ENCODE assay signal across 11 mouse cellular contexts in the genomic region with DNA sequence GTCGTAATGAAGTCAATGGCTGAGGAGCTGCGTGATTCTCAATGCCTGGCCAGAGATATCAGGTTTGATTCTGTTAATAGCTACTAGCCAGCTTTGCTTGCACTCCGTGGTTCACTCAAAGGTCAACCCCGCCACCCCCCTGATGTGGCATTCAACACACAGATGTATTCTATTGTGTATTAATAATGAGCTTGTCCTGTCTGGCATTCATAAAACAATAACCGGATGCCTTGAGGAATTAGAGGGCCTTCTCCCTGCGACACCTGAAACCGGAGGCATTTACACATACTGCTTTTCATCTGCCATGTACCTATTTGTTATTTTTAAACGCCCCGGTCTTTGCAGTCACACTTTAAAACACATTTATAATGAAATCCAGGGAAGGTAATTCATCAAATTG.
DNase-seq lines count a peak whose midpoint lies in the region; ATAC-seq and TF ChIP-seq lines count a peak whose summit lies in the region.
"Had no signal": no experiment of that assay in that cellular context is flagged by ENCODE, and none has a peak within 500 bp of the region (broad histone marks: within the 10 kb centered on the region; RNA-seq: fewer than 3 reads in every experiment).

No protein-coding gene starts in this region.

- H3K36me3 ChIP-seq in hindbrain, embryonic 12.5 days: no peaks in the 10 kb centered on the region
- H3K36me3 ChIP-seq in limb, embryonic 14.5 days (ENCODE audit: control insufficient read depth, insufficient read depth, low read length): no peaks in the 10 kb centered on the region
- H3K36me3 ChIP-seq in stomach, embryonic 14.5 days (ENCODE audit: control insufficient read depth, insufficient read depth, low read length): no peaks in the 10 kb centered on the region

- H3K9me3 ChIP-seq in hindbrain, embryonic 12.5 days (replicated peaks): no peaks in the 10 kb centered on the region
- no peaks in the 10 kb centered on the region for H3K9me3 ChIP-seq in limb, embryonic 14.5 days (ENCODE audit: control insufficient read depth, low read length)
- H3K9me3 ChIP-seq in stomach, embryonic 14.5 days (ENCODE audit: control insufficient read depth, low read depth, low read length): no peaks in the 10 kb centered on the region

- H3K4me1 ChIP-seq in hindbrain, embryonic 12.5 days: peaks cover 9% of the 10 kb centered on the region
- peaks cover 7% of the 10 kb centered on the region for H3K4me1 ChIP-seq in limb, embryonic 14.5 days (ENCODE audit: control insufficient read depth, insufficient read depth, low read length)
- no peaks in the 10 kb centered on the region for H3K4me1 ChIP-seq in stomach, embryonic 14.5 days (ENCODE audit: control insufficient read depth, insufficient read depth, low read length)

- WGBS in hindbrain, embryonic 12.5 days: 22% methylated on average over 9 of the region's 9 CpGs
- WGBS in limb, embryonic 14.5 days: 15% methylated on average over 9 of the region's 9 CpGs
- WGBS in stomach, embryonic 14.5 days: 16% methylated on average over 9 of the region's 9 CpGs

- H3K27ac ChIP-seq in hindbrain, embryonic 12.5 days: no peak overlapping the region
- no peak overlapping the region for H3K27ac ChIP-seq in limb, embryonic 14.5 days (replicated peaks; ENCODE audit: low read depth, low read length)
- no peak overlapping the region for H3K27ac ChIP-seq in stomach, embryonic 14.5 days (ENCODE audit: low read length)
- H3K27ac ChIP-seq: liver, embryonic 14.5 days had no signal

- H3K4me2 ChIP-seq in hindbrain, embryonic 12.5 days (replicated peaks): peak overlapping the region; percentile 17; the same call in 1 of the 2 replicates
- peak overlapping the region; percentile 18; the same call in 1 of the 2 replicates for H3K4me2 ChIP-seq in limb, embryonic 14.5 days (replicated peaks; ENCODE audit: low read depth, low read length, severe bottlenecking)
- no peak overlapping the region for H3K4me2 ChIP-seq in stomach, embryonic 14.5 days (replicated peaks; ENCODE audit: low read depth, low read length)

- peak; percentile 46; the same call in 1 of the 2 replicates for ATAC-seq in hindbrain, embryonic 12.5 days (ENCODE audit: low FRiP score)
- ATAC-seq in limb, embryonic 14.5 days (ENCODE audit: low FRiP score, low read depth): no peak
- peak; percentile 14; the same call in 1 of the 2 replicates for ATAC-seq in stomach, embryonic 14.5 days (ENCODE audit: insufficient number of reproducible peaks, insufficient read depth, low FRiP score, low read depth)

- H3K4me3 ChIP-seq in hindbrain, embryonic 12.5 days: no peak overlapping the region
- H3K4me3 ChIP-seq in limb, embryonic 14.5 days (replicated peaks; ENCODE audit: low read length): no peak overlapping the region
- H3K4me3 ChIP-seq in stomach, embryonic 14.5 days (ENCODE audit: low read depth, low read length): no peak overlapping the region
- H3K4me3 ChIP-seq: myocyte had no signal

- peak; percentile 2 for DNase-seq in lung, postnatal 10 days
- DNase-seq in lung, postnatal 25 days (ENCODE audit: low spot score): no peak
- peak; percentile 7 for DNase-seq in limb, embryonic 14.5 days (ENCODE audit: low spot score)
- no peak for DNase-seq in urinary bladder, adult 18-20 months (ENCODE audit: low spot score in 2 of 2)
- DNase-seq in left cerebral cortex, adult 8-10 months (ENCODE audit: low spot score in 2 of 2): no peak
- no peak for DNase-seq in urinary bladder, postnatal 36 days (ENCODE audit: low spot score in 2 of 2)
- DNase-seq: cerebellum, adult 8-10 months had no signal

- no peaks in the 10 kb centered on the region for H3K27me3 ChIP-seq in hindbrain, embryonic 12.5 days
- no peaks in the 10 kb centered on the region for H3K27me3 ChIP-seq in limb, embryonic 14.5 days (ENCODE audit: control insufficient read depth, insufficient read depth, low read length)
- no peaks in the 10 kb centered on the region for H3K27me3 ChIP-seq in stomach, embryonic 14.5 days (ENCODE audit: control insufficient read depth, insufficient read depth, low read length)

- no peak for TF ChIP-seq POLR2A in limb, embryonic 14.5 days (IDR thresholded peaks at IDR 0.05; ENCODE audit: borderline replicate concordance, extremely low read depth, insufficient read depth, insufficient read length)

- H3K9ac ChIP-seq in hindbrain, embryonic 12.5 days: no peak overlapping the region
- H3K9ac ChIP-seq in limb, embryonic 14.5 days (ENCODE audit: low read depth, low read length, severe bottlenecking): no peak overlapping the region
- no peak overlapping the region for H3K9ac ChIP-seq in stomach, embryonic 14.5 days (replicated peaks; ENCODE audit: low read depth, low read length)
- H3K9ac ChIP-seq: liver, embryonic 14.5 days had no signal

Comparison
In these comparisons a context has a peak if more than half of its experiments do, and no peak if none do; other contexts are left out.
1. DNase-seq: peak in lung, postnatal 10 days (single experiment) and limb, embryonic 14.5 days (single experiment); none in lung, postnatal 25 days (single experiment), urinary bladder, adult 18-20 months (0 of 2), left cerebral cortex, adult 8-10 months (0 of 2) and urinary bladder, postnatal 36 days (0 of 2).